In genomic region chr17:15564014-15564927, GRCm38 (mm10) we compare ENCODE assay signal across 8 mouse cellular contexts. TPM values are rescaled to one million over a fixed set of nuclear protein-coding genes. Genes with fewer than 3 reads are reported as not detected.
DNase-seq lines count a peak whose midpoint lies in the region; ATAC-seq and TF ChIP-seq lines count a peak whose summit lies in the region.

Gene Prdm9 (minus strand): TSS chr17:15564354.

- WGBS in kidney, embryonic 14.5 days, result under 1% methylated on average over 43 of the region's 43 CpGs
- WGBS in limb, embryonic 15.5 days, result under 1% methylated on average over 43 of the region's 43 CpGs

- peak; percentile 99 for ATAC-seq in kidney, embryonic 14.5 days (ENCODE audit: low FRiP score, low TSS enrichment)
- peak; percentile 99 for ATAC-seq in limb, embryonic 15.5 days (ENCODE audit: insufficient number of reproducible peaks, low FRiP score, low TSS enrichment, low read depth)

- peak within 1 kb of the TSS; percentile 63 for H3K9ac ChIP-seq in kidney, embryonic 14.5 days (ENCODE audit: low read depth, low read length)
- peak within 1 kb of the TSS; percentile 74 for H3K9ac ChIP-seq in limb, embryonic 15.5 days

- peak; percentile 98 for DNase-seq in A20 (ENCODE audit: low read depth, low spot score)
- DNase-seq in heart, adult 9 months (ENCODE audit: low spot score in 2 of 2), result peak; percentile 99 to 100
- peak; percentile 95 to 99 for DNase-seq in monocyte, adult 2 months (ENCODE audit: low read depth in 1 of 2, low spot score in 2 of 2)
- DNase-seq in spleen, postnatal 36 days (ENCODE audit: low spot score in 2 of 2), result peak; percentile 98

- peak within 1 kb of the TSS; percentile 54 for H3K4me2 ChIP-seq in kidney, embryonic 14.5 days (replicated peaks; ENCODE audit: low read depth, low read length)
- peak within 1 kb of the TSS; percentile 85 for H3K4me2 ChIP-seq in limb, embryonic 15.5 days

- H3K36me3 ChIP-seq in kidney, embryonic 14.5 days (ENCODE audit: control insufficient read depth, insufficient read depth, low read length), result no peaks in the 10 kb centered on the region
- H3K36me3 ChIP-seq in limb, embryonic 15.5 days, result no peaks in the 10 kb centered on the region

- H3K4me3 ChIP-seq in bone marrow macrophage, adult 2 months (ENCODE audit: insufficient read depth, low read length), result peak within 1 kb of the TSS; percentile 89
- H3K4me3 ChIP-seq in embryonic fibroblast, embryonic 13.5 days (ENCODE audit: insufficient read depth, low read length), result peak within 1 kb of the TSS; percentile 89
- peak within 1 kb of the TSS; percentile 55 for H3K4me3 ChIP-seq in kidney, embryonic 14.5 days (ENCODE audit: low read length)
- H3K4me3 ChIP-seq in limb, embryonic 15.5 days, result peak within 1 kb of the TSS; percentile 75

- H3K9me3 ChIP-seq in kidney, embryonic 14.5 days (ENCODE audit: control insufficient read depth, low read length), result no peaks in the 10 kb centered on the region
- no peaks in the 10 kb centered on the region for H3K9me3 ChIP-seq in limb, embryonic 15.5 days

- no peak for TF ChIP-seq CTCF in bone marrow macrophage, adult 2 months (IDR thresholded peaks at IDR 0.05; ENCODE audit: low read depth, low read length)
- TF ChIP-seq CTCF in embryonic fibroblast, embryonic 13.5 days (IDR thresholded peaks at IDR 0.05; ENCODE audit: borderline replicate concordance, insufficient read depth, low read length), result no peak

- no peaks in the 10 kb centered on the region for H3K27me3 ChIP-seq in kidney, embryonic 14.5 days (ENCODE audit: control insufficient read depth, insufficient read depth, low read length)
- H3K27me3 ChIP-seq in limb, embryonic 15.5 days, result no peaks in the 10 kb centered on the region

- H3K27ac ChIP-seq in bone marrow macrophage, adult 2 months (ENCODE audit: insufficient read depth, low read depth, low read length), result peak within 1 kb of the TSS; percentile 85
- H3K27ac ChIP-seq in embryonic fibroblast, embryonic 13.5 days (ENCODE audit: insufficient read depth, low read length), result peak within 1 kb of the TSS; percentile 97
- H3K27ac ChIP-seq in kidney, embryonic 14.5 days (ENCODE audit: low read depth, low read length), result peak within 1 kb of the TSS; percentile 92
- peak within 1 kb of the TSS; percentile 97 for H3K27ac ChIP-seq in limb, embryonic 15.5 days

- H3K4me1 ChIP-seq in bone marrow macrophage, adult 2 months (ENCODE audit: control insufficient read depth, insufficient read depth, low read length), result peaks cover 2% of the 10 kb centered on the region; the same call in 1 of the 2 replicates
- H3K4me1 ChIP-seq in embryonic fibroblast, embryonic 13.5 days (ENCODE audit: control insufficient read depth, insufficient read depth, low read length), result no peaks in the 10 kb centered on the region
- H3K4me1 ChIP-seq in kidney, embryonic 14.5 days (ENCODE audit: control insufficient read depth, insufficient read depth, low read length), result 0 out of 2 replicates have a peak, but pooled peaks cover 3% of the 10 kb centered on the region
- peaks cover 6% of the 10 kb centered on the region; the same call in 1 of the 2 replicates for H3K4me1 ChIP-seq in limb, embryonic 15.5 days

- TF ChIP-seq POLR2A in bone marrow macrophage, adult 2 months (IDR thresholded peaks at IDR 0.05; ENCODE audit: borderline replicate concordance, low read depth, low read length), result no peak
- TF ChIP-seq POLR2A in embryonic fibroblast, embryonic 13.5 days (IDR thresholded peaks at IDR 0.05; ENCODE audit: low read depth, low read length), result peak; percentile 78

RNA-seq across cellular contexts. Expression of gene Prdm9, which starts in this region (rescaled TPM):
- polyA plus RNA-seq in bone marrow macrophage, adult 2 months (2012; ENCODE audit: insufficient read depth, insufficient read length, missing spikeins), result 12.3 and 12.5 TPM in 2 replicates
- 3.7 and 7.3 TPM in 2 replicates for polyA plus RNA-seq in embryonic fibroblast, embryonic 13.5 days (2011; ENCODE audit: insufficient read length, low read depth, missing spikeins)
- 1.6 TPM in 2 replicates for polyA plus RNA-seq in kidney, embryonic 14.5 days (2014; fragmentation: Nextera tagmentation; extraction: Ambion mirVana)
- polyA plus RNA-seq in limb, embryonic 15.5 days (2015; fragmentation: Nextera tagmentation; extraction: Ambion mirVana), result 1.00 and 1.3 TPM in 2 replicates

Comparison
In these comparisons a context has a peak if more than half of its experiments do, and no peak if none do; other contexts are left out.
1. Peak in every context shown above with its lines: DNase-seq, ATAC-seq, H3K4me3 ChIP-seq and H3K27ac ChIP-seq.